Mouse (Mus musculus): ENCODE measurements around the gene Hic1. TPM values are rescaled to one million over a fixed set of nuclear protein-coding genes. Genes with fewer than 3 reads are reported as not detected.

Hic1 gene
- polyA plus RNA-seq, 1 experiment from 2014 or later: 1.3 TPM

DNA sequence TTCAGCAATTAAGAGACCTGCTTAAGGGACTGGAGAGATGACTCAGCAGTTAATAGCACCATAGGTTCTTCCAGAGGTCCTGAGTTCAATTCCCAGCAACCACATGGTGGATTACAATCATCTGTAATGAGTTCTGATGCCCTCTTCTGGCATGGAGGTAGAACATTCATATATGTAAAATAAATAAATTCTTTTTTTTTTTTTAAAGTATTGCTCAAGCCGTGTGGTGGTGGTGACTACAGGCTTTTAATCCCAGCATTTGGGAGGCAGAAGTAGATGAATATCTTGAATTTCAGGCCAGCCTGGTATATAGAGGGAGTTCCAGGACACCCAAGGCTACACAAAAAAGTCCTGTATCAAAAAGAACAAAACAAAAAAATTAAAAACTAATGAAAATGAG, 19.0 kb downstream of the Hic1 start:
- H3K4me1 ChIP-seq (ENCODE audit: control insufficient read depth, insufficient read depth, low read length): peaks cover 7% of the 10 kb centered on the region; the same call in 1 of the 2 replicates
- ATAC-seq (no peak), DNase-seq (ENCODE audit: low spot score) (no peak)
- H3K4me3 ChIP-seq (ENCODE audit: low read depth, low read length): no peak overlapping the region
- H3K36me3 ChIP-seq (ENCODE audit: control insufficient read depth, insufficient read depth, low read length): peaks cover 28% of the 10 kb centered on the region
- H3K9me3 ChIP-seq (replicated peaks; ENCODE audit: control insufficient read depth, low read length): no peaks in the 10 kb centered on the region
- H3K27ac ChIP-seq (ENCODE audit: low read depth, low read length): no peak overlapping the region
- no peak overlapping the region for H3K9ac ChIP-seq (ENCODE audit: low read length)
- no peaks in the 10 kb centered on the region for H3K27me3 ChIP-seq (replicated peaks; ENCODE audit: control insufficient read depth, insufficient read depth, low read length)
- H3K4me2 ChIP-seq (ENCODE audit: low read length): no peak overlapping the region
- 83% methylated on average over 1 of the region's 1 CpGs for WGBS

GRCm38 (mm10) chr11:75148332-75149035, 20.8 kb downstream of the Hic1 start:
- Histone ChIP-seq H3K4me2 (ENCODE audit: low read length) (no peak overlapping the region), H3K36me3 (ENCODE audit: control insufficient read depth, insufficient read depth, low read length) (peaks cover 40% of the 10 kb centered on the region), H3K27me3 (replicated peaks; ENCODE audit: control insufficient read depth, insufficient read depth, low read length) (no peaks in the 10 kb centered on the region), H3K4me3 (ENCODE audit: low read depth, low read length) (no peak overlapping the region), H3K27ac (ENCODE audit: low read depth, low read length) (no peak overlapping the region), H3K9me3 (replicated peaks; ENCODE audit: control insufficient read depth, low read length) (no peaks in the 10 kb centered on the region), H3K4me1 (ENCODE audit: control insufficient read depth, insufficient read depth, low read length) (peaks cover 7% of the 10 kb centered on the region; the same call in 1 of the 2 replicates), H3K9ac (ENCODE audit: low read length) (no peak overlapping the region)
- no peak for ATAC-seq
- 86% methylated on average over 11 of the region's 11 CpGs for WGBS
- DNase-seq (ENCODE audit: low spot score): no peak

DNA sequence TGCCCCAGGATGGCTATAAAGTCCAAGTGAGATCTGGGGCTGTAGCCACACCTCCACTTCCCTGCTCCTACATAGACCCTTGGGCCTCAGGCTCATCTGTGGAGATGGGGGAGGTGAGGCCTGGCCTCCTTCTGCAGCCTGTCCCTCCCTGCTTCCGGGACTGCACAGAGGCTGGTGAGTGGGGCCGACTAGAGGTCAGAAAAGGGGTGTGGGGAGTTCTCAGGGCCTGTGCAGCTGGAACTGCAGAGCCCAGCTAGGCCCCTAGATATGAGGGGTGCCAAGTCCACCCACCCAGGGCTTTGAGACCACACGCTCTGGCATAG, 21.5 kb downstream of the Hic1 start:
- peaks cover 39% of the 10 kb centered on the region for H3K36me3 ChIP-seq (ENCODE audit: control insufficient read depth, insufficient read depth, low read length)
- H3K9me3 ChIP-seq (replicated peaks; ENCODE audit: control insufficient read depth, low read length): no peaks in the 10 kb centered on the region
- 60% methylated on average over 3 of the region's 3 CpGs for WGBS
- ATAC-seq (peak; percentile 26; the same call in 1 of the 2 replicates), DNase-seq (ENCODE audit: low spot score) (no peak)
- H3K27me3 ChIP-seq (replicated peaks; ENCODE audit: control insufficient read depth, insufficient read depth, low read length): no peaks in the 10 kb centered on the region
- peaks cover 7% of the 10 kb centered on the region; the same call in 1 of the 2 replicates for H3K4me1 ChIP-seq (ENCODE audit: control insufficient read depth, insufficient read depth, low read length)
- no peak overlapping the region for H3K9ac ChIP-seq (ENCODE audit: low read length)
- no peak overlapping the region for H3K4me3 ChIP-seq (ENCODE audit: low read depth, low read length)
- H3K4me2 ChIP-seq (ENCODE audit: low read length): no peak overlapping the region
- peak overlapping the region; percentile 22 for H3K27ac ChIP-seq (ENCODE audit: low read depth, low read length)

DNA sequence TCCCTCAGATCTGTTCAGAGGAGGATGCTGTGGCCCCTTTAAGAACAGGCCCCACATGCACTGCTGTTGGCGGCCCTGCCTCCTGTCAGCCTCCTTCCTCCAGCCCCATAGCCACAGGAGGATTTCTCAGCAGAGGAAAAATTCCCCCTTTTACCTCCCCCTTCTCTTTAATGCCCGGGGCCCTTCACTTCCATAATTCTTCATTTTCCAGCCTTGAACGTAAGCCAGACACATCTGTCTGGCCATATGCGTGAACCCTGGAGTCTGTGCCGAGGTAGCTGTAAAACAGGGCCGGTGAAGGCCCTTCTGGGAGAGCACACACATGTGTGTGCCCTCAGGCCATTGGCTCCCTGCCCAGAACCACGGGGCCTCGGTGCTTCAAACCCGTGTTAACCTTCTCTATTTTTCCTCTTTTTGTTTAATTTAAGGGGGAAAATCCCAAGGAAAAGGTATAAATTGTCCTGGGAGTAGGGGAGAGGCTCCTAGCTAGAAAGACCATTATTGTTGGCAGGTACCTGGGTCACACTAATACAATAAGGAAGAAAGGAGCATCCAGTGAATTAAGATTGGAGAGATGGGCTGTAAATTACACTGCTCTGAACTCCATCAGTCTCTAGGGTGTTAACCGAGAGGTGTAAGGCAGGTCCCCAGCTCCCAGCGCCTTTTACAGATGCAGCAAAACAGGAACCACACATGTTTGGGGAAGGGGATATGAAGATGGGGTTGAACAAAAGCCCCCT, 22.0 kb downstream of the Hic1 start:
- no peak overlapping the region for H3K9ac ChIP-seq (ENCODE audit: low read length)
- H3K4me3 ChIP-seq (ENCODE audit: low read depth, low read length): no peak overlapping the region
- H3K4me2 ChIP-seq (ENCODE audit: low read length): no peak overlapping the region
- WGBS: 28% methylated on average over 11 of the region's 11 CpGs
- H3K36me3 ChIP-seq (ENCODE audit: control insufficient read depth, insufficient read depth, low read length): peaks cover 41% of the 10 kb centered on the region
- no peaks in the 10 kb centered on the region for H3K9me3 ChIP-seq (replicated peaks; ENCODE audit: control insufficient read depth, low read length)
- DNase-seq (ENCODE audit: low spot score) (peak; percentile 62), ATAC-seq (peak; percentile 75)
- peaks cover 7% of the 10 kb centered on the region; the same call in 1 of the 2 replicates for H3K4me1 ChIP-seq (ENCODE audit: control insufficient read depth, insufficient read depth, low read length)
- peak overlapping the region; percentile 55 for H3K27ac ChIP-seq (ENCODE audit: low read depth, low read length)
- H3K27me3 ChIP-seq (replicated peaks; ENCODE audit: control insufficient read depth, insufficient read depth, low read length): no peaks in the 10 kb centered on the region

- WGBS: 91% methylated on average over 2 of the region's 2 CpGs
- no peak overlapping the region for H3K4me3 ChIP-seq (ENCODE audit: low read depth, low read length)
- DNase-seq (ENCODE audit: low spot score) (no peak), ATAC-seq (no peak)
- H3K4me2 ChIP-seq (ENCODE audit: low read length): no peak overlapping the region
- no peaks in the 10 kb centered on the region for H3K9me3 ChIP-seq (replicated peaks; ENCODE audit: control insufficient read depth, low read length)
- H3K36me3 ChIP-seq (ENCODE audit: control insufficient read depth, insufficient read depth, low read length): peaks cover 38% of the 10 kb centered on the region
- H3K9ac ChIP-seq (ENCODE audit: low read length): no peak overlapping the region
- peaks cover 7% of the 10 kb centered on the region; the same call in 1 of the 2 replicates for H3K4me1 ChIP-seq (ENCODE audit: control insufficient read depth, insufficient read depth, low read length)
- H3K27ac ChIP-seq (ENCODE audit: low read depth, low read length): no peak overlapping the region
- no peaks in the 10 kb centered on the region for H3K27me3 ChIP-seq (replicated peaks; ENCODE audit: control insufficient read depth, insufficient read depth, low read length)
Observed at GRCm38 (mm10) chr11:75145841-75146240, 23.5 kb downstream of the Hic1 start.

GRCm38 (mm10) chr11:75142749-75143148, 26.6 kb downstream of the Hic1 start:
- peaks cover 5% of the 10 kb centered on the region; the same call in 1 of the 2 replicates for H3K4me1 ChIP-seq (ENCODE audit: control insufficient read depth, insufficient read depth, low read length)
- no peak overlapping the region for H3K9ac ChIP-seq (ENCODE audit: low read length)
- H3K9me3 ChIP-seq (replicated peaks; ENCODE audit: control insufficient read depth, low read length): no peaks in the 10 kb centered on the region
- H3K27me3 ChIP-seq (replicated peaks; ENCODE audit: control insufficient read depth, insufficient read depth, low read length): no peaks in the 10 kb centered on the region
- no peak overlapping the region for H3K4me3 ChIP-seq (ENCODE audit: low read depth, low read length)
- H3K36me3 ChIP-seq (ENCODE audit: control insufficient read depth, insufficient read depth, low read length): peaks cover 34% of the 10 kb centered on the region
- no peak overlapping the region for H3K27ac ChIP-seq (ENCODE audit: low read depth, low read length)
- no peak overlapping the region for H3K4me2 ChIP-seq (ENCODE audit: low read length)
- 92% methylated on average over 4 of the region's 4 CpGs for WGBS
- ATAC-seq: no peak
- no peak for DNase-seq (ENCODE audit: low spot score)

GRCm38 (mm10) chr11:75141913-75142312, 27.4 kb downstream of the Hic1 start:
- Histone ChIP-seq H3K9me3 (replicated peaks; ENCODE audit: control insufficient read depth, low read length) (no peaks in the 10 kb centered on the region), H3K36me3 (ENCODE audit: control insufficient read depth, insufficient read depth, low read length) (peaks cover 35% of the 10 kb centered on the region), H3K4me2 (ENCODE audit: low read length) (no peak overlapping the region), H3K9ac (ENCODE audit: low read length) (no peak overlapping the region), H3K4me3 (ENCODE audit: low read depth, low read length) (no peak overlapping the region), H3K4me1 (ENCODE audit: control insufficient read depth, insufficient read depth, low read length) (peaks cover 2% of the 10 kb centered on the region; the same call in 1 of the 2 replicates), H3K27ac (ENCODE audit: low read depth, low read length) (no peak overlapping the region), H3K27me3 (replicated peaks; ENCODE audit: control insufficient read depth, insufficient read depth, low read length) (no peaks in the 10 kb centered on the region)
- ATAC-seq: no peak
- 79% methylated on average over 1 of the region's 1 CpGs for WGBS
- no peak for DNase-seq (ENCODE audit: low spot score)

GRCm38 (mm10) chr11:75141038-75141437, 28.3 kb downstream of the Hic1 start:
- Histone ChIP-seq H3K9me3 (replicated peaks; ENCODE audit: control insufficient read depth, low read length) (no peaks in the 10 kb centered on the region), H3K27ac (ENCODE audit: low read depth, low read length) (no peak overlapping the region), H3K9ac (ENCODE audit: low read length) (no peak overlapping the region), H3K4me1 (ENCODE audit: control insufficient read depth, insufficient read depth, low read length) (no peaks in the 10 kb centered on the region), H3K36me3 (ENCODE audit: control insufficient read depth, insufficient read depth, low read length) (peaks cover 37% of the 10 kb centered on the region), H3K27me3 (replicated peaks; ENCODE audit: control insufficient read depth, insufficient read depth, low read length) (no peaks in the 10 kb centered on the region), H3K4me3 (ENCODE audit: low read depth, low read length) (no peak overlapping the region), H3K4me2 (ENCODE audit: low read length) (no peak overlapping the region)
- 82% methylated on average over 3 of the region's 3 CpGs for WGBS
- DNase-seq (ENCODE audit: low spot score) (no peak), ATAC-seq (no peak)

- Histone ChIP-seq H3K27me3 (replicated peaks; ENCODE audit: control insufficient read depth, insufficient read depth, low read length) (no peaks in the 10 kb centered on the region), H3K4me1 (ENCODE audit: control insufficient read depth, insufficient read depth, low read length) (no peaks in the 10 kb centered on the region), H3K4me3 (ENCODE audit: low read depth, low read length) (no peak overlapping the region), H3K27ac (ENCODE audit: low read depth, low read length) (0 out of 2 replicates have a peak overlapping the region, but pooled peaks have one; percentile 1), H3K4me2 (ENCODE audit: low read length) (no peak overlapping the region), H3K9ac (ENCODE audit: low read length) (no peak overlapping the region), H3K9me3 (replicated peaks; ENCODE audit: control insufficient read depth, low read length) (no peaks in the 10 kb centered on the region), H3K36me3 (ENCODE audit: control insufficient read depth, insufficient read depth, low read length) (peaks cover 33% of the 10 kb centered on the region)
- ATAC-seq (no peak), DNase-seq (ENCODE audit: low spot score) (no peak)
- 81% methylated on average over 5 of the region's 5 CpGs for WGBS
Observed at GRCm38 (mm10) chr11:75140431-75140830, 28.9 kb downstream of the Hic1 start.
